Mouse (Mus musculus) CD4-positive, CD25-positive, alpha-beta regulatory T cell, adult 2 months (primary cell): ENCODE measurements around the gene Crk.
A peak's percentile ranks its signal among the peaks of the same experiment; 100 is the strongest.

ENCODE experiments used
- DNase-seq: peaks from one replicate; pipeline ENCODE4 v3.0.0-alpha.2; 2012; ENCODE audit warnings: low read depth, low spot score

The Crk gene

GRCm38 (mm10) chr11:75678747-75679438, at the start of gene Crk:
Crk (plus strand) TSS chr11:75679259.
- DNase-seq: peak; percentile 100

GRCm38 (mm10) chr11:75630098-75630497, 49.0 kb upstream of the Crk start:
- no peak for DNase-seq

- DNase-seq: peak; percentile 99
Measured at GRCm38 (mm10) chr11:75630645-75631229, 48.3 kb upstream of the Crk start, which contains the start of gene Inpp5k. Inpp5k (plus strand) TSS chr11:75630988.

- DNase-seq: peak; percentile 57
Measured at GRCm38 (mm10) chr11:75631561-75632225, 47.4 kb upstream of the Crk start.

- DNase-seq: no peak
Measured at GRCm38 (mm10) chr11:75632921-75633320, 46.1 kb upstream of the Crk start.

- DNase-seq: no peak
Measured at GRCm38 (mm10) chr11:75634801-75635200, 44.3 kb upstream of the Crk start.

- DNase-seq: no peak
Measured at GRCm38 (mm10) chr11:75635315-75635714, 43.7 kb upstream of the Crk start.

- DNase-seq: no peak
Measured at GRCm38 (mm10) chr11:75643323-75643722, 35.7 kb upstream of the Crk start.

GRCm38 (mm10) chr11:75644684-75645083, 34.4 kb upstream of the Crk start:
- no peak for DNase-seq

GRCm38 (mm10) chr11:75647681-75648211, 31.3 kb upstream of the Crk start:
- no peak for DNase-seq

- no peak for DNase-seq
Measured at GRCm38 (mm10) chr11:75649155-75649561, 29.9 kb upstream of the Crk start.

- no peak for DNase-seq
Measured at GRCm38 (mm10) chr11:75650311-75650710, 28.7 kb upstream of the Crk start, which contains the start of gene Myo1c. Myo1c (plus strand) TSS chr11:75650504.

GRCm38 (mm10) chr11:75650958-75651425, 28.1 kb upstream of the Crk start:
- no peak for DNase-seq

GRCm38 (mm10) chr11:75651426-75652221, 27.4 kb upstream of the Crk start:
- DNase-seq: peak; percentile 80

- peak; percentile 58 for DNase-seq
Measured at GRCm38 (mm10) chr11:75652222-75652941, 26.7 kb upstream of the Crk start.

- DNase-seq: no peak
Measured at GRCm38 (mm10) chr11:75652942-75653684, 25.9 kb upstream of the Crk start.

GRCm38 (mm10) chr11:75653781-75654470, 25.1 kb upstream of the Crk start:
- DNase-seq: peak; percentile 83

- peak; percentile 62 for DNase-seq
Measured at GRCm38 (mm10) chr11:75654471-75655390, 24.3 kb upstream of the Crk start.
